Mouse (Mus musculus): ENCODE measurements around the gene Cyp46a1.

Gene Cyp46a1

GRCm38 (mm10) chr12:108311741-108312290, 22.4 kb upstream of the Cyp46a1 start:
- no peak for DNase-seq (ENCODE audit: low read depth, low spot score)

- no peak for DNase-seq (ENCODE audit: low read depth, low spot score)
These were observed 21.7 kb upstream of the Cyp46a1 start for GRCm38 (mm10) chr12:108312432-108312851.

- DNase-seq (ENCODE audit: low read depth, low spot score), result no peak
These were observed 20.9 kb upstream of the Cyp46a1 start for GRCm38 (mm10) chr12:108313244-108313772.

GRCm38 (mm10) chr12:108315818-108316217, 18.4 kb upstream of the Cyp46a1 start:
- no peak for DNase-seq (ENCODE audit: low read depth, low spot score)

GRCm38 (mm10) chr12:108316655-108317054, 17.5 kb upstream of the Cyp46a1 start:
- no peak for DNase-seq (ENCODE audit: low read depth, low spot score)

GRCm38 (mm10) chr12:108317201-108317738, 16.9 kb upstream of the Cyp46a1 start:
- peak; percentile 10 for DNase-seq (ENCODE audit: low read depth, low spot score)

- DNase-seq (ENCODE audit: low read depth, low spot score), result no peak
These were observed 16.3 kb upstream of the Cyp46a1 start for GRCm38 (mm10) chr12:108317826-108318430.

- no peak for DNase-seq (ENCODE audit: low read depth, low spot score)
These were observed 15.7 kb upstream of the Cyp46a1 start for GRCm38 (mm10) chr12:108318499-108318898.

GRCm38 (mm10) chr12:108320096-108320495, 14.1 kb upstream of the Cyp46a1 start:
- no peak for DNase-seq (ENCODE audit: low read depth, low spot score)

- DNase-seq (ENCODE audit: low read depth, low spot score), result no peak
These were observed 7.8 kb upstream of the Cyp46a1 start for GRCm38 (mm10) chr12:108326401-108326800.

- no peak for DNase-seq (ENCODE audit: low read depth, low spot score)
These were observed 6.2 kb upstream of the Cyp46a1 start for GRCm38 (mm10) chr12:108327889-108328491.

GRCm38 (mm10) chr12:108333056-108333455, 1.1 kb upstream of the Cyp46a1 start:
- no peak for DNase-seq (ENCODE audit: low read depth, low spot score)

GRCm38 (mm10) chr12:108333481-108333882, 699 bp upstream of the Cyp46a1 start:
- no peak for DNase-seq (ENCODE audit: low read depth, low spot score)

- DNase-seq (ENCODE audit: low read depth, low spot score), result no peak
These were observed 348 bp downstream of the Cyp46a1 start for GRCm38 (mm10) chr12:108334529-108334928.

GRCm38 (mm10) chr12:108338572-108339190, 4.5 kb downstream of the Cyp46a1 start:
- peak; percentile 33 for DNase-seq (ENCODE audit: low read depth, low spot score)

- DNase-seq (ENCODE audit: low read depth, low spot score), result no peak
These were observed 14.0 kb downstream of the Cyp46a1 start for GRCm38 (mm10) chr12:108348151-108348550.

GRCm38 (mm10) chr12:108349026-108349425, 14.8 kb downstream of the Cyp46a1 start:
- DNase-seq (ENCODE audit: low read depth, low spot score), result no peak

GRCm38 (mm10) chr12:108350931-108351330, 16.8 kb downstream of the Cyp46a1 start:
- DNase-seq (ENCODE audit: low read depth, low spot score), result no peak

GRCm38 (mm10) chr12:108352371-108353136, 18.4 kb downstream of the Cyp46a1 start:
- DNase-seq (ENCODE audit: low read depth, low spot score), result no peak

GRCm38 (mm10) chr12:108354284-108354683, 20.1 kb downstream of the Cyp46a1 start:
- no peak for DNase-seq (ENCODE audit: low read depth, low spot score)

GRCm38 (mm10) chr12:108355271-108355670, 21.1 kb downstream of the Cyp46a1 start:
- DNase-seq (ENCODE audit: low read depth, low spot score), result peak; percentile 8

Data from A20 (cell line).